Mouse (Mus musculus): ENCODE results near the gene Cacng2. TPM values are rescaled to one million over a fixed set of nuclear protein-coding genes. Genes with fewer than 3 reads are reported as not detected.
"Not testable (repeated sequence)": the region's sequence is repeated elsewhere in the genome, so short reads cannot be mapped to it uniquely, and the experiment has no call there.

The Cacng2 gene
- total RNA-seq, 1 experiment from 2014 or later: 0.26 TPM

DNA sequence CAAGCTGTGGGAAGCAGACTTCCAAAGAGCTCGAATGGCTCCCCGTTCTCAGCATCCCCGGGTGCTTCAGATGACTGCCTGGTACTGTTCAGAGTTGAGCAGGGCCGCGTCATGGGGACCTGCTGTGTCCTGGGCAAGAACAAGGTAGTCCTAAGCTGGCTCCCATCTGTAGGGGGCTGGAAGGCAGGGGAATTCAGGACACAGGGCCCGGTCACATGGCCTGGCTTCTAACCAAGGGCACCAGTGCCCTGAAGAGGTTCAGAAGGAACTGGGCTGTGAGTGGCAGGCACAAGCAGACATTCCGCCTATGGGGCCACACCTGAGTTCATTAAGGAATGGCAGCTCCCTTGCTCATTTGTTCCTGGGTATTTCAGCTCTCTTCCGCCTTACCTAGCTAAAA, 37.7 kb downstream of the Cacng2 start:
- no peak for DNase-seq

DNA sequence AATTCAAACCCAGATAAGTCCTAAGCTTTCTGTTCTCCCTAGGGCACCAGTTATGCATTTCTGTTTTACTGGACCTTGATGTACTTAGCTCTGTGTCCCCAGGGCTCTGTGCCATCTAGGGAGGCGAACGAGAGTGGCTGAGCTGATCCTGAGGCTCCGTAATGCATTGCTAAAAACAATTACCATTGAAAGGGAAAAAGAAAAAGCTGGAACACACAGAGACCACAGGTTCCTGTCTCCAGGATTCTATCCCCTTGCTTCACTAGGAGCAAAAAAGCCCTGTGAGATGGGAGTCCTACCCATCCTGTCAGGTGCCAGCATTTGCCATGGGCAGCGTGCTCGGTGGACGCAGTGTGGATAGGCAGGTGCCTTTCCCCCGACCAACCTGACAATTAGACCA, 38.4 kb downstream of the Cacng2 start:
- DNase-seq: no peak

DNA sequence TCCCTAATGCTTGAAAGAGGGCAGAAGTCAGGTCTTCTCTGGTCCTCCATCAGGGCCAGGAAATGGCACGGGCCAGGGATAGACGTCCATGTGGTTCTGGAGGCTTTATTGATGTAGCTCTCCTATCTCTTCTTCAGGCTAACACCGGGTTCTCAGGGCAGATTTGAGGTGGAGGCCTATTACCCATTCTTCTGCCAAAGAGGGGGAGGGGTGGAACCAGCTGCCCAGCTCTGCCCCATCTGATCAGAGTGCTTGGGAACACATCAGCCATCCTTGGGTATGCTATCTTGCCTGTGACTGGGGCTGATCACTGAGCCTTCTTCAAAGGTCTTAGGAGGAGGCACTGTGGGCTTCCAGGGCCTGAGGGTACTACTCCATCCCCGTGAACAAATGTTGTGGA, 39.5 kb downstream of the Cacng2 start:
- no peak for DNase-seq

DNA sequence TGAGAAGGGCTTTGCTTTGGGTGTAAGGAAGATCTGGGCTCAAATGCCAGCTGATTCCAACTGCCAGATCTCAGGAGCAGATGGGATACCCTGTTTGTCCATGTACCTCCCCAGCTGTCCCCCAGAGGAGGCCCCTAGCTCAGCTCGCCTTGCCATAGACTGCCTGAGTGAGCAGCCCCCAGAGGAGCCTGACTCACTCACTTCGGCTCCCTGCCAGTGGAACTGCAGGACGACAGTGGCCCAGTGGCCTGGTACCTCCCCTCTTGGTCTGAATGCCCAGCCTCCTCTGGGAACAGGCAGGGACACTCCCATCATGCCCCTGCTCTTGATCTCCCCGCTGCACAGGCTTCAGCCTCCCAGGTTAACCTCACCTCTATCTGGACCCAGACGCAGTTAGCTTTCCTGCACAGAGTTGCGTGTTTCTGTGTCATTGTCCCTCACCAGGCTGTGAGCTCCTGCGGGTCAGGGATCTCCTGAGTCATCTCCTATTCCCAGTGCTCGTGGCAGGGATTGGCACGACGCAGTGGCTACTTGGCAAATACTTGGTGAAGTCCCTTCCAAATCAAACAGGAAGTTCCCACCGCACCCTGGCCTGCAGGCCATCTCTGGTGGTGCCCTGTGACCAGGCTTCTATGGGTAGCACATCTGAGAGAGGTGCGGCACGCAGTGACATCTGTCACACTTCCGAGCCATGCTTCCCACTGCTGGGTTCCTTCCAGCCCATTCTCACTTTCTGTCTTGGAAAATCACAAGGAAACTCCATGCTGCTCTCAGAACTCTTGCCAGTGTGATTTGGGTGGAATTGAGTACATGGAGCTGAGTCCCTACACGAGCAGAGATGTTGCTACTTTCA, 40.8 kb downstream of the Cacng2 start:
- peak; percentile 65 for DNase-seq

DNA sequence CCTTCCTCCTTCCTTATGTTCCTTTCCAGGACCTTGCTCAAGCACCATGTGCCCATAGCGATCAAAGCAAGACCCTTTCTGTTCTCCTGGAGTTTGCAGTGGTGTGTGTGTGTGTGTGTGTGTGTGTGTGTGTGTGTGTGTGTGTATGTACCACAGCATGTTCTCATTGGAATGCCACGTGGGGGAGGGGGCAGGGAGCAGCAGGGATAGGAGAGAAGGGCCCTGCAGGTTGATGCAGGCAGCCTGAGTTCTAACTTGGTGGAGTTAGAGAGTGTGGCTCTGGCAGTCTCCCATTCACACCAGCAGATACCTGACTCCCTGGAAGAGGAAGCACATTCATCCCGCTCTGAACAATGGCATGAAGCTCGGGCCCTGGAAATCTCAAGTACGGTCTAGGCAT, 41.6 kb downstream of the Cacng2 start:
- no peak for DNase-seq

DNA sequence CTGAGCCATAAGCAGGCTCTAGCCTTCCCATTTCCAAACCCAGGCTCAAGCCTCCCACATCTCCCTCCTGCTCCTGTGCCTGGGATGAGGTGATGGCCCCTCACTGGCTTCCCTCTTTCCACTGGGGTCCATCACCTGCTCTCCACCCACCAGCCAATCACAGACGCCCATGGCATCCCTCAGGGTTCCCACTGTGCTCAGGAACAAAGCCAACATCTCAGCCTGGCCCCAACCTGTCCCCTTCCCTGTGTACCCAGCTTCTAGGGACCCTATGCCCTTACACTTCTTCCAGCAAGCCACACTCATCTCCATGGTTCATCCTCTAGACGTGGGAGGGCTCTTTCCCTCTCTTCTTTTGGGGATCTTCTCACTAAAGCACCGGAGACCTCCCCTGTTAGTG, 43.9 kb downstream of the Cacng2 start:
- no peak for DNase-seq

DNA sequence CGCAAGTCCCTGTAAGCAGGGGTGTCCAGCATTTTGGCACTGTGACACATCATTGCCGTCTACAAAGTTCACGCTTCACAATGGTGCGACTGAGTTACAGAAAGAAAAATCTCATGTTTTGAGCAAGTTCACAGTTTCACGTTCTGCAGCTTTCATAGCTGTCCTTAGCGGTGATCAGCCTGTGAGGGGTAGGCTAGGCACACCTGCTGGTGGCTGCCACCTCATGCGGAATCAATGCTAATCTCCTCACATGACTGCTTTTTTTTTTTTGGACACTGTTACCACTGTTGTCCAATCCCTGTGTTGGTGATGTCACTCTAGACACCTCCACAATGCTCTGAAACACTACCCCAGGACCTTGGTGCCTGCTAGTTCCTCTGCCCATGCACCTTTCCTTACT, 46.7 kb downstream of the Cacng2 start:
- no peak for DNase-seq

DNA sequence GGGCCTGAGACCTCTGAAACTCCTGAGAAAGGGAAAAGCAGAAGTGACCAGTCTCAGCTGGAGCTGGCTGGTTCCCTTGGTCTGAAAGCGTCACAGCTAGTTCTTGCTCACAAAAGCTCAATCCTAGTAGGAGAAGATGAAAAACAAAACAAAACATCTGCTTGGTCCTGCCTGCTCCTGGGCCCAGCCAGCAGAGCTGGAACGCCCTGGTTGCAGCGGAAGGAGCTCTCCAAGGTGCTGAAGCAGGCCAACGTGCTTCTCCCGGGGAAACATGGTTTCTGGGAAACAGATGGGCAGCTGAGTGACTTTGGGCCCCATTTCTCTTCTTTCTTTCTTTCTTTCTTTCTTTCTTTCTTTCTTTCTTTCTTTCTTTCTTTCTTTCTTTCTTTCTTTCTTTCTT, 53.4 kb downstream of the Cacng2 start:
- DNase-seq: peak; percentile 87

DNA sequence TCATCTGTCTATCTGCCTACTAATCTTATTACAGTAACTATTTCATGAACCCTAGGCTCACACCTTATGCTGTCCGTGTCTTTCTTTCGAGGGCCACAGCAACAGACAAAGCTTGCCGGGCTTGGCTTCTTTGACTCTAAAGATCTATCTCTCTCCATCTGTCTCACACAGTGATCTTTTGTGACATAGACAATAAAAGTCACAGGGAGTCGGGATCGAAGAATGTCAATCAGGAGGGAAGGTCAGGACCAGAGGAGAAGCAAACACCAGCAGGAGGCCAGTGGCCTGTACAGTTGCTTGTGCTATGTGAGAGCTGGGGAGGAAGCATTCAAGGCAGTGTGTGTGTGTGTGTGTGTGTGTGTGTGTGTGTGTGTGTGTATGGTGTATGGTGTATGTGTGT, 54.3 kb downstream of the Cacng2 start:
- no peak for DNase-seq

DNA sequence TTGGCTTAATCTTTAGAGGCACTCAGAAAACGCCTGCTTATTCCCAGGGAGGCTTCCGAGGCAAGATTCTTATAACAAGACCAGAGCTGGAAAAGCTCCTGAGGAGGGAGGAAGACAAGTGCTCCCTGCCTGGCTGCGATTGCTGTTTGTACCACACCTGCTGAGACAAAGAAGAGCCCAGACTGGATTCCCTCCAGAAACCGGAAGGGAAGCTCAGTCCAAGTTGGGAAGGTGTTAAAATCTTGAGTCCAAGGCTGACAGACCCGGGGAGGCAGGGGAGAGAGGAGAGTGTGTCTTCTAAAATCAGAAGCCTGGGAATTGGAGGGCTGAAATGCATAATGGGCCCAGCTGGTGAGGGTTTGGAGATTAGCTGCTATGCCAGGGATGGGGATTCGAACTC, 55.5 kb downstream of the Cacng2 start:
- no peak for DNase-seq

DNA sequence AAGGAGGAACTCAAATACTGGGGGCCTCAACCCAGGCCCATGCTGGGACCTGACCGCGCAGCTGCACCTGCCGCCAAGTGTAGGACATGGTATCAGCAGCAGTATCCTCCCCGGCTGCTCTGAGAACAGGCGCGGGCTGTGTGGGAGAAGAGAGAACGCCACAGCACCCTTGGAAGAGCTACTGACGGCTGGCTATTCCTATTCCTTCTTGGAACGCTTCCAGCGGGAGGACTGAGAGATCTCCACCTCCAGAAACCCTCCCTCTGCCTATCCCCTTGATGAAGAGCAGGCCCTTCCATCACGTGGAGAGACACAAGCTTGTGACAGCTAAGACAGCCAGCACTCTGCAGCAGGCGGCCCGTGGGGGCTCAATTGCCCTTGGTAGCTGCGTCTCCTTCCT, 57.4 kb downstream of the Cacng2 start:
- no peak for DNase-seq

DNA sequence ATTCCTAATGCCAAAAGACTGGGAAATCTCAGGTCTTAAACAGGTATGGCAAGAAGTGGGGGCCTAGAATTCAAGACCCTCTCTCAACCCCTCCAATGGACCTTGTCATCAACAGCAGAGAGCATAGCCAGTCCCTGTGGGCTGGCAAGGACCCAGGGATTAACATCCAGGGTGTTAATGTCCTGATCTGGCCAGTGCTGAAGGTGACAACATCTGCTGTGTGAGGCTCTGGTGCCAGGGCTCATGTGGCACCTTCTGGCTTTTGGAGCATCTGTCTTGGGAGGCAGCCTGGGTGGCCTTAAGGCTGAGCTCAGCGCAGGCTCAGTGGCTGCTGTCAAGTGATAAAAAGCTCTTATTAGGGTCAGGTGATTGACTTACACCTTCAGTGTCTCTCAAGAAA, 62.9 kb downstream of the Cacng2 start:
- no peak for DNase-seq

DNA sequence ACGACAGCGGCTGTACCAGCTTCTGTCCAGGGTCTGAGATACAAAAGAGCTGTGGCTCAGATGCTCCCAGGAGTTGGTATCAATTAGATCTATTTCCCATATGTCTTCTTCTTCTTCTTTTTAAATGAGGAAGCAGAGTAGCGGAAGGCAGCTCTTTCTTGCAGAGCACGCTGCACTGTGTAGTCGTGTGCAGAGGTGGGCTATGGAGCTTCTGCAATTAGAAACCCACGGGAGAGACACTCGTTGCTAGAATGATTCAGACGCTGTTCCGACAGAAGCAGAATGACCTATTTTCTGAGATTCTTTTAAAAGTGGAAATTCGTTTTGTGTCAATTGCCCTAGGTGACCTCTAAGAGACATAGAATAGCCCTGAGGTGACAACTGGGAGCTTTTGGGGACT, 69.1 kb downstream of the Cacng2 start:
- DNase-seq: no peak

DNA sequence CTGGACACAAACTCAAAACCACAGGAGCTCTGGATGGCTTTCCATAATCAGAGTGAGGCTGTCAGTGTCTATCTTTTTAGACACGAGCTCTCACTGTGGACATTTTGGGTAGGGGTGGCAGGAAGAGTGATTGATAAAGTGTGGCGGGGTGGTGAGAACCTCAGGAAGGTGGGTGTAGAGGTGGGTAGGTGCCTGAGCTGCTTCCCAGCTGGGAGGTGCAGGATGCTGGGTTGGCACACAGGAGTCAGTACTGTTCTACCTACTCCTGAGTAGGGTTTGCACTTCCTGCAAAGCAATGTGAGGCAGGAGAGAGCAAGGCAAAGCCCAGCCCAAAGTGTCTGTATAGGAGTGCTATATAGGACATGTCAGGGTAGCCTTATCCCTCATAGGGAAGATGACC, 69.9 kb downstream of the Cacng2 start:
- DNase-seq: no peak

DNA sequence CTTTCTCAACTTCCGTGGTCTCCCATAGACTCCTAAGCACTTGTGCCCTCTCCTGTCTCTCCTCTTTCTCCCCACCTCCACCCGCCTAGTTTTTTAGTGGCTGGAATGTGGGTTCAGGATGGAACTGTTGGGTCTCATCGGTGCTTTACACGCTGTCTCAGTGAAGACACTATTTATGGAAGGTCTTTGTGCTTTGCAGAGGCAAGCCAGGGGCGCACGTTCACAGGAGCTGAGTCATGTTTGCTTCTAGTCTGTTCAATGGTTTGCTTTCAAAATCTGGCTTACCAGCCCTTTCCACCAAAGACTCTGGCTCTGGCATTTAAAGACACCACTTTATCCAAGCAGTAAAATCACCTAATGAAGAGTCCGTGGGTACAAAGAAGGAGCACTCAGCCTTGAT, 74.0 kb downstream of the Cacng2 start:
- no peak for DNase-seq

DNA sequence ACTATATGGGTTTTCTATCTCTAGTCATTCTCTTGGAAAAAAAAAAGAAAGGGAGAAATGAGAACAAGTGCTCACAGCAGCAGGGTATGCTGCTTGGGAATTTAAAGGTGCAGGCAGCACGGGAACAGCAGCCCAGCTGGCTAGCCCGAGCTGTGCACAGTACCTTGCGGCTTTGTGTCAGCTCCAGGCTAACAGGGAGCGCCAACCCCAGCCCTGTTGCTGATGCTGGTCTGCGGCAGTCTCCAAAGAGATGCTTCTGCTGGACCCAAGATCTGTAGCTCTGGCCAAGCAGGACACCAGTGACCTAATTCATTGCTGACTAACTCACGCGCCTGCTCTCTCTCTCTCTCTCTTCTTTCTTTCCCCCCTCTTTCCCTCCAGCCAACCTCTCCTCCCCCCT, 74.5 kb downstream of the Cacng2 start:
- no peak for DNase-seq

DNA sequence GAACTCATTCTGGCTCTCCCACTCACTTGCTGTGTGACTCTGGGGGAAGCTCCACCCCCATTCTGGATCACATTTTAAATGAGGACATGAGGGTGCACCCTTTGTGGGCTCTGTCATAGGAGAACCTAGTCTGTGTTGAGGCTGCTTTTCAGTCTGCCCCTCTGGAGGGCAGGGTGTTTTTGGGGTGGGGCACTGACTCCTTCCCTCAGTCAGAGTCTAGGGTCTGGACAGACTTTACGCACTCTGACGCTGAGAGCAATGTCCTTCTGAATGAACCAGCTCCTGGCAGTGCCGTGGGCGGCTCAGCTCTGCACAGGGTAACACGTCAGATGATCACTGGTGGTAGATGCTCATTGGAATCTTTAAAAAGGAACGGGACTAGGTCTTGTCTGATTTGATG, 75.0 kb downstream of the Cacng2 start:
- no peak for DNase-seq

DNA sequence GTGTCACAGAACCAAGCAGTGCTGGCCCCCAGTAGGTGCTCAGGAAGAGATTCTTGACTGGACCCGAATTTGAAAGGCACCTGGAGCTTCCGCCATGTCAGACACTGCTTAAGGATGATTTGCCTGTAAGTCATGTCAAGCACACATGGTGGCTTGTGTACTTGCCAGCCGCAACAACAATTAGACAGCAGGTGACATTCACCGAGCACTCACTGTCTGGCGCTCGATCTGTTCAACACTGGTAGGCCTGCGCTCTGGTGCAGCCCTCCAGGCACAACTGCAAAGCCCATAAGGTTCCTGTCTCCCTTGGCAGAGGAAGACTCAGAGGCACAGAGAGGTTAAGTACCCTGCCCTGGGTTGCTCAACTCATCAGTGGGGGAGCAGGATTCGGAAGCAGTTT, 77.1 kb downstream of the Cacng2 start:
- no peak for DNase-seq

DNA sequence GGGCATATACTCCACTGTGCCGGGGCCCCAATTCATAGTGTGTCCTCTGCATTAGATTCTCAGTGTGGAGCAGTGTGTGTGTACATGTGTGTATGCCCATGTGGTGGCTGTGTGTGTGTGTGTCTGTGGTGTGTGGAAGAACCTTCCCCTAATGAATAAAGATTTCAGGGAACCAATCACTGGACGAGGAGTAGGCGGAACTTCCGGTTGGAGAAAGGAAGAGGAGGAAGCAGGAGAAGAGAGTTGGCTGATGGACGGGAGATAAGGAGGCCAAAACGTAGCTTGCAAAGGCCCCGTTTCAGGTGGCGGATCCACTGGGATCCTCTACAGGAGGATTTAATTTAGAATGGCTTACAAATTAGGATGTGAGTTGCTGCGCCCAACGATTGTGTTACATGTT, 82.2 kb downstream of the Cacng2 start:
- no peak for DNase-seq

DNA sequence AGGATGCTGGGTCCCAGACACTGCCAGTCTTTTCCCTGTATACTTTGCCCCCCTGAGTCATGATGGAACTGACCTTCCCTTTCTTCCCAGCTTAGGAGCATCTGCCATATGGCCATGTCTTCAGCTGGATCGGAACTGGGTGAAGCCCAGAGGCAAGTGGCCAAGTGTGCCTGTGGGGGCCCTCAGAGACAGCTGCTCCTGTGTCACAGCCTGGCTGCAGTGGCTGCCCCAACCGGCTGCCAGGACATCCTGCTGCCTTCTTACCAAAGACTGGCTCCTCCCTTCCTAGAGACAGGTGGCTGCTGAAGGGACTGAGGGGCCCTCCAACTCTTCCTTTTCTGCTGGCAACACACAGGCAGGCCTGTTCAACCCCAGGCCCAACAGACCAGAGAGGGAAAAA, 83.2 kb downstream of the Cacng2 start:
- no peak for DNase-seq

DNA sequence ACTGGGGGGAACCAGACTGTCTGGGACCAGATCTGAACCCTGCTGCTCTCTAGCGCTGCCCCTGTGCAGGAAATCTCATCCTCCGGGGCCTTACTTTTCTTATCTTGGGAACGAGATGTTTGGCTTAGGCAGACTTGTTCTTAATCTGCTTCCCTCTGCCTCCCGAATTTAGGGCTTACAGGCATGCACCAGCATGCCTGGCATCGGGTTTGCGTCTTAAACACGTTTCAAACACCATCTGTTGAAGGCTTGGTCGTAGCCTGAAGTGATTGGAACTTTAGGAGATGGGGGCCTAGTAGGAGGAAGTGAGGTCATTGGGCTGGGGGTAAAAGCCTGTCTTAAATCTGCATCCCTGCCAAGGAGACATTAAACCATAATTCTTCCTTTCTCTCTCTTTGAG, 89.9 kb downstream of the Cacng2 start:
- DNase-seq: no peak

DNA sequence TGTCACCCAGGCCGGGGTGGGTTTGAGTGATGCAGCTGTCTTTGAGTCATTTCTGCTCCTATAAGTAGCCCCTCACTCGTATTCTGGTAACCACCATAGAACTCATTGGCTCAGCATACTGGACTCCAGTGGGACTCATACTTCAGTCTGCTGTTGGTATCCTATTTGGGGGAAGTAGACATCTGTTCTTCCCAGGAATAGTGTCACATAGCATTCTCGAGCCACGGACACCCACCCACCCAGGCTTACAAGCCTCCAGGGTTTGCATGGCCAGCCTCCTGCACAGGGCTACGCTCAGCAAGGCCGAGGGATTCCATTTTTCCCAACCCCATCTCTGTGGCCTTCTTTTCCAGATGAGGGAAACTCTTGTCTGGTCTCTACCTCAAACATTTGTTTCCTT, 93.3 kb downstream of the Cacng2 start:
- no peak for DNase-seq

DNA sequence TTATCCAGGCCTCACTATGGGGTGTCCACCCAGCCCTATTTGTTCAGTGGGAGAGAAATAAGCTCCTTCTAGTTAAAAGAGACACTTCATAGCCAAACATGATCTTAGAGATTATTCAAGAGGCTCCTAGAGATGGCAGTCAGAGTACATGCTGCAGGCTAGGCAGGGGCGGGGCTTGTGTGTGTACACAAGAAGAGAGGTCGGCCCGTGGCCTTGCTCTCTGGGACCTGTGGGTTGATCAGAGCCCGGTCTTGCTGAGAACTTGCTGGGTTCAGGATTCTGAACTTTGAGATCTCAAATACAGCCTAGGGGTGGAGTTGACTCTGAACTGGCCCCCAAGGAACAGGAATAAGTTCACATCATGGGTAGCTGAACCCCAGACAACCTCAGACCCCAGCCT, 95.6 kb downstream of the Cacng2 start:
- no peak for DNase-seq

DNA sequence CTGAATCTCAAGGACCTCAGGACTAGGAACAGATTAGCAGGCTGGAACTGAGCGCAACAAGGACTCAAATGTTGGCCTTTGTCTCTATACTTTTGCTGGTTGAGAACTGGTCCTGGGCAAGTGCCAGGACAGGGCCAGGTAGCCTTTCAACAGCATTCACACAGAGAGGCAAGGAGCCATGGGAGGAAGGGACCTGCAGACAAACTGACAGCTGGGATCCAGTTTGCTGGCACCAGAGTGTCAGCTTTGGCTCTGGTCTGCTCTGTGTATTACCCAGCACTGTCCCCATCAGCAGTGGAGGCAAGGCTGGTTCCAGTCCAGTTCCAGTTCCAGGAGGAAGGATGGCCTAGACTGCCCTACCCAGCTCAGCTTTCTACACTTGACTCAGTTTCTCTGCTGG, 105.8 kb downstream of the Cacng2 start:
- no peak for DNase-seq

DNA sequence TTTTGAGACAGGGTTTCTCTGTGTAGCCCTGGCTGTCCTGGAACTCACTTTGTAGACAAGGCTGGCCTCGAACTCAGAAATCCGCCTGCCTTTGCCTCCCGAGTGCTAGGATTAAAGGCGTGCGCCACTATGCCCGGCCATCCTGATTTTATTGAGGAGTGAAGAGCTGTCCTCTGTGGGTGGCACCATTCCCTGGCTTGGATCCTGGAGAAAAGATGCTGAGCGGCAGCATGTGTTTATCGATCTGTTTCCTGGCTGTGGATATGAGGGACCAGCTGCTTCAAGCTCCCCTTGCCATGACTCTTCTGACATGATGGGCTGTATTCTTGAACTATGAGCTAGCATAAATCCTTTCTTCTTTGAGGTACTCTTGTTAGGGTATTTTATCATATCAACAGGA, 111.6 kb downstream of the Cacng2 start:
- DNase-seq: not testable (repeated sequence)
